Mouse (Mus musculus) heart, postnatal 0 days (tissue): Measurements from ENCODE around the gene Slc10a7. TPM values are rescaled to one million over a fixed set of nuclear protein-coding genes. Genes with fewer than 3 reads are reported as not detected.

Source experiments
- ATAC-seq: fragments of 200-750 bp; cut with Nextera tagmentation; 2 replicates; pipeline ENCODE4 v1.8.0; 2017; ENCODE audit warnings: low read depth, moderate number of reproducible peaks, moderate library complexity; ENCODE audit not compliant: insufficient read depth
- DNase-seq: peaks from one replicate; pipeline ENCODE4 v3.0.0-alpha.2; 2016; ENCODE audit warnings: low spot score
- H3K27ac ChIP-seq: fragments of 300-500 bp; sonication (generic); 2 replicates; pipeline ENCODE4 v1.5.1; 2014; ENCODE audit warnings: low read depth, mild to moderate bottlenecking
- H3K27me3 ChIP-seq: fragments of 300-500 bp; sonication (generic); 2 replicates; pipeline ENCODE4 v1.6.1; 2014; ENCODE audit warnings: low read length, mixed read lengths; ENCODE audit not compliant: control insufficient read depth, insufficient read depth
- H3K36me3 ChIP-seq: fragments of 300-500 bp; sonication (generic); replicated peaks from 2 replicates; pipeline ENCODE4 v1.6.1; 2014; ENCODE audit warnings: low read length, mixed read lengths; ENCODE audit not compliant: control insufficient read depth, insufficient read depth
- H3K4me1 ChIP-seq: fragments of 300-500 bp; sonication (generic); 2 replicates; pipeline ENCODE4 v1.6.1; 2014; ENCODE audit warnings: antibody characterized with exemption; ENCODE audit not compliant: control insufficient read depth, insufficient read depth
- H3K4me2 ChIP-seq: fragments of 300-500 bp; sonication (generic); 2 replicates; pipeline ENCODE4 v1.6.1; 2014; ENCODE audit warnings: low read depth, mild to moderate bottlenecking, low read length, moderate library complexity
- H3K4me3 ChIP-seq: fragments of 300-500 bp; sonication (generic); 2 replicates; pipeline ENCODE4 v1.5.1; 2014; ENCODE audit warnings: low read depth, low read length
- H3K9ac ChIP-seq: fragments of 300-500 bp; sonication (generic); replicated peaks from 2 replicates; pipeline ENCODE4 v1.6.1; 2014; ENCODE audit warnings: low read depth, low read length, mixed read lengths
- H3K9me3 ChIP-seq: fragments of 300-500 bp; sonication (generic); replicated peaks from 2 replicates; pipeline ENCODE4 v1.6.1; 2016; ENCODE audit warnings: low read length; ENCODE audit not compliant: control insufficient read depth
- CTCF ChIP-seq: IDR thresholded peaks from 2 replicates; pipeline ENCODE4 v1.5.1; 2016; ENCODE audit warnings: antibody characterized with exemption, control low read depth, low read depth
- EP300 ChIP-seq: IDR thresholded peaks from 2 replicates; pipeline ENCODE4 v1.6.1; 2016; ENCODE audit warnings: antibody characterized with exemption, low read depth
- WGBS: fragments of 180-500 bp; shearing (Covaris S2); extraction: QIAGEN DNeasy Blood & Tissue Kit; methylation state at CpG from one replicate; pipeline ENCODE4 v1.1.7; 2014; 5-methylcytosine and 5-hydroxymethylcytosine counted together
- polyA plus RNA-seq: library from polyadenylated mRNA; unstranded; fragments of >200 nt; fragmentation: Nextera tagmentation; extraction: Ambion mirVana; gene quantifications from 2 replicates; pipeline ENCODE4 v1.2.1, GENCODE M21; 2015
- total RNA-seq: library from RNA; depleted of rRNA; stranded (reverse); fragments of >200 nt; gene quantifications from 2 replicates; pipeline ENCODE4 v1.2.3, GENCODE M21; 2014; ENCODE audit warnings: low replicate concordance

Gene Slc10a7
- total and polyA plus RNA-seq, 2 experiments from 2014 or later, result 5.3 to 11.8 TPM

DNA sequence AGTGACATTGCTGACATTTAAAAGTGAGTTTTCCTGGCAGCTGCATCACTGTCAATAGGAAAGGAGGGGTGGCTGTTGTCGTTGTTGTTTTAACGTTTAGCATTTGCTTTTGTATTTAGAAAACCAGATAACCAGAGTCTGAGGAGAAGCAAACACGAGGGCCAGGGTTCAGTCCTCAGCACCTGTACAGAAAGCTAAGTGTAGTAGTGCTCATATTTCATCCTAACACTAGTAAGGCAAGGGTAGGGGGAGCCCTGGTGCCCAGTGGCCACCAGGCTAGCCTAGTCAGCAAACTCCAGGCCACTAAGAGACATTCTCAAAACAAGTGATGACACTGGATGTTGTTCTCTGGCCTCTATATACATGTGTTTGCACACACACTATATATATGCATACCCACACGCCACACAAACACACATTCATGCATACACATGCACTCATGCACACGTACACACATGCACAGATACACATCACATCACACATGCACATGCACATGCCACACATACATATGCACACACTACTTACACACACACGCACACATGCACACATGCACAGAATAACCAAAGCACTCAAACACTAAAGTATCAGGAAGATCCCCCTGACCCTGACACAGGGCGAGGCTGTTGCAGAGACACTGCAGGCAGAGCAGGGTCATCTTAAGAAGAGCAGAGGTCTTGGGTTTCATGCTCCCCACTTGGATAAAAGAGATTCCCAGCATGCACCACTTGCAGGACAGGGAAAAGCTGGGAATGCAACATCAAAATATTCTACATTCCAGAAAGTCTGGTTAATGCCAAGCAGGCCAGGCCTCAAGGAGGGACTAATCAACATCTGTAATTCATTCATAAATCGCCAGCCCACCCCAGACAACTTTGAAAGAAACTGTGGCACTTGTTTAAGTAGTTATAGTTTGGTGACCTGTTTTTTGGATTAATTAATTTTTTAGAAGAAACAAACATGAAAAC lies 241.0 kb downstream of the Slc10a7 start:
- H3K4me3 ChIP-seq, result no peak overlapping the region
- ATAC-seq, result no peak
- no peak for TF ChIP-seq EP300
- TF ChIP-seq CTCF, result no peak
- no peak overlapping the region for H3K27ac ChIP-seq
- H3K4me1 ChIP-seq, result 0 out of 2 replicates have a peak, but pooled peaks cover 3% of the 10 kb centered on the region
- DNase-seq, result no peak
- H3K27me3 ChIP-seq, result no peaks in the 10 kb centered on the region
- H3K36me3 ChIP-seq, result no peaks in the 10 kb centered on the region
- 74% methylated on average over 8 of the region's 8 CpGs for WGBS
- H3K9ac ChIP-seq, result no peak overlapping the region
- H3K9me3 ChIP-seq, result no peaks in the 10 kb centered on the region
- no peak overlapping the region for H3K4me2 ChIP-seq

DNA sequence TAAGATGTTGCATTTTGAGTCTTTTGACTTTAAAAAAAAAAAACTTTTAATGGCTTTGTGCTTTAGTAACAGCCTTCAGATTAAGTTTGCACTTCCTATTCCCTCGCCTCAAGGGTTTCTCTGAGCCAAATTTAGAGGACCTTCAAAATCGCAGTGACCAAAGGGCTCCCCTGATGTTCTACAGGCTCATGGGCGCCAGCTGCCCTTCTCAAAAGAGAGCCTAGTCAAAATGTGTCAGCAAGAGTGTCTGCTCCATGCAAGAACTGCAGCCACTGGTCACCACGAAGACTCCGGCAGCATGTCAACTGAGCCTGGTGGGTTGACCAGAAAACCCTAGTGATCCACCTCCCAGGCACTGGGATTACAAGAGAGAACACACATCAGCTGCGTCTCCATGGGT lies 242.0 kb downstream of the Slc10a7 start:
- no peak for ATAC-seq
- DNase-seq, result no peak
- 77% methylated on average over 6 of the region's 6 CpGs for WGBS

DNA sequence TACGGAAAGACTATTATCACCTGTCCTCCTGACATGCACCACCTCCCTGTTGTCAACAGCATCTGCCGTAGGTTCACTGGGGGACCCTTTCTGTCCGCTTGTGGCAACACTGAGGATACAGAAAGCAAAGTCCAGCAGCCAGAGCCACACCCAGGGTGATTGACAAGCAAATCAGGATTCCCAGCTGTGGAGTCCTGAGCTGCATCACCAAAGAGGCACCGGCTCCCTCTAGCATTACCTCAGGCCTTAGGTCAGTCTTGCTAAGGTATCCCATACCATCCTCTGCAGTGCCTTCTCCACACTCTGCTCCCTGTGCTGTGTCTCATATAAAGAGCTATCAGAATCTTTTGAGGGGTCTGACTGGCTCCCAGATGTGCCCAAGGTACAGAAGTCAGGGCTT lies 245.8 kb downstream of the Slc10a7 start:
- DNase-seq (no peak), ATAC-seq (no peak)
- H3K4me1 ChIP-seq, result 0 out of 2 replicates have a peak, but pooled peaks cover 3% of the 10 kb centered on the region
- H3K36me3 ChIP-seq, result no peaks in the 10 kb centered on the region
- H3K9me3 ChIP-seq, result no peaks in the 10 kb centered on the region
- 65% methylated on average over 4 of the region's 4 CpGs for WGBS
- H3K4me3 ChIP-seq, result no peak overlapping the region
- H3K27me3 ChIP-seq, result no peaks in the 10 kb centered on the region
- no peak overlapping the region for H3K27ac ChIP-seq
- H3K4me2 ChIP-seq, result no peak overlapping the region
- TF ChIP-seq EP300, result no peak
- no peak for TF ChIP-seq CTCF
- no peak overlapping the region for H3K9ac ChIP-seq

More for the DNA sequence above, 242.0 kb downstream of the Slc10a7 start:
- Histone ChIP-seq H3K27ac (0 out of 2 replicates have a peak overlapping the region, but pooled peaks have one; percentile 17), H3K4me3 (no peak overlapping the region), H3K27me3 (no peaks in the 10 kb centered on the region), H3K9me3 (no peaks in the 10 kb centered on the region), H3K4me2 (no peak overlapping the region), H3K36me3 (no peaks in the 10 kb centered on the region), H3K9ac (no peak overlapping the region), H3K4me1 (0 out of 2 replicates have a peak, but pooled peaks cover 3% of the 10 kb centered on the region)
- no peak for TF ChIP-seq EP300
- TF ChIP-seq CTCF, result no peak

DNA sequence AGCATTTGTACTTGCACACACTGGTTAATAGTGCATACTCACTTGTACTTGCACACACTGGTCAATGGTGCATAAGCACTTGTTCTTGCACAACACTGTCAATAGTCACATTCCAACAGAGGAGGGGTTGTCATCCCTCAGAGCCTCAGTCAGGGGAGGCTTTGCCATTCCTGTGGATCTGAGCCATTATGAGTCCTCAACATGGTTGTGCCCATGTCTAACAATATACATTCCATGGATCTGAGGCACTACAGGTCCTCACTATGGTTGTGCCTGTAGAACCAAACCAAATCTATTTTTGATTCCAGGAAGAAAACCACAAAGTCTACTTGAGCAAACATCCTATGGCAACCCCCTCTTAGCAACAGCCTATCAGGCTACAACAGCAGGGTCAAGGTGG lies 250.0 kb downstream of the Slc10a7 start:
- Histone ChIP-seq H3K27ac (no peak overlapping the region), H3K9ac (no peak overlapping the region), H3K9me3 (no peaks in the 10 kb centered on the region), H3K4me3 (no peak overlapping the region), H3K27me3 (no peaks in the 10 kb centered on the region), H3K4me2 (no peak overlapping the region), H3K36me3 (no peaks in the 10 kb centered on the region), H3K4me1 (no peaks in the 10 kb centered on the region)
- ATAC-seq (no peak), DNase-seq (no peak)
- TF ChIP-seq CTCF (no peak), EP300 (no peak)

DNA sequence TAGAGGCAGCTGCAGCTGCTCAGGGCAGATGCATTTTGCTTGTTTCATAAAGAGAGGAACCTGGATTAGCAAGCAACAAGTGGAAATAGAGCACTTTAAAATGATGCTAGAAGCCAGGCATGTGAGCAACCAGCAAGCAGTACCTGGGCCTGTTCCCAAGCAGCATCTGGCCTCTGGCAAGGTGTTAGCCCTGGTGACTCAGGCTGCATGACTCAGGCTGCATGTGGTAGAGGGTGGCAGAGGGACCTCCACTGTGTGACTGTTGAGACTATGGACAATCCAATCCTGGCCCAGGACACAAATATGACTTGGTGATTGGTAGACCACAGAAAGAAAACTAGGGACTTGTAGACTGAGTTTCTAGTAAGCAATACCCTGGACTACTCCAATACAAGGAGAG lies 255.8 kb downstream of the Slc10a7 start:
- TF ChIP-seq EP300, result no peak
- TF ChIP-seq CTCF, result no peak
- no peaks in the 10 kb centered on the region for H3K27me3 ChIP-seq
- no peak for DNase-seq
- no peaks in the 10 kb centered on the region for H3K4me1 ChIP-seq
- H3K36me3 ChIP-seq, result no peaks in the 10 kb centered on the region
- no peak for ATAC-seq
- H3K4me2 ChIP-seq, result no peak overlapping the region
- H3K4me3 ChIP-seq, result no peak overlapping the region
- H3K27ac ChIP-seq, result no peak overlapping the region
- H3K9ac ChIP-seq, result no peak overlapping the region
- H3K9me3 ChIP-seq, result no peaks in the 10 kb centered on the region

DNA sequence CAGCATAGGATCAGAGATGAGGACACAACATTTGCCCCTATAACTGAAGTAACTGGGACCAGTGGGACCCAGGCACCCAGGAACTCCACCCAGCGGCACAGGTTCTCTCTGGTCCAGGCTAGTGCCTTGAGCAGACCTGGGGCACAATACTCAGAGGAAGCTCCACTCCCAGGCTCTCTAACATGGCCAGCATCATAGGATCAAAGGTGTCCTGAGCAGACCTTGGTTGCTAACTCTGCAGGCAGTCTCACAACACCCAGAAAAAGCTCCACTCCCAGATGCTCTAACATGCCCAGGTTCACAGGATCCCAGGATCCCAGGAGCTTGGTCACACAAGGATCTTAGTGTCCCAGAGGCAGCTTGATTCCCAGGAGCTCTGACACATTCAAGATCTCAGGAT lies 256.4 kb downstream of the Slc10a7 start:
- Histone ChIP-seq H3K36me3 (no peaks in the 10 kb centered on the region), H3K27me3 (no peaks in the 10 kb centered on the region), H3K9me3 (no peaks in the 10 kb centered on the region), H3K27ac (no peak overlapping the region), H3K4me3 (no peak overlapping the region), H3K4me2 (no peak overlapping the region), H3K4me1 (no peaks in the 10 kb centered on the region), H3K9ac (no peak overlapping the region)
- TF ChIP-seq CTCF, result no peak
- no peak for TF ChIP-seq EP300
- WGBS, result 82% methylated on average over 1 of the region's 1 CpGs
- ATAC-seq (no peak), DNase-seq (no peak)
